Mouse (Mus musculus): Measurements from ENCODE around the gene Olfr768.
"Not testable (repeated sequence)": the region's sequence is repeated elsewhere in the genome, so short reads cannot be mapped to it uniquely, and the experiment has no call there.

Gene Olfr768

DNA sequence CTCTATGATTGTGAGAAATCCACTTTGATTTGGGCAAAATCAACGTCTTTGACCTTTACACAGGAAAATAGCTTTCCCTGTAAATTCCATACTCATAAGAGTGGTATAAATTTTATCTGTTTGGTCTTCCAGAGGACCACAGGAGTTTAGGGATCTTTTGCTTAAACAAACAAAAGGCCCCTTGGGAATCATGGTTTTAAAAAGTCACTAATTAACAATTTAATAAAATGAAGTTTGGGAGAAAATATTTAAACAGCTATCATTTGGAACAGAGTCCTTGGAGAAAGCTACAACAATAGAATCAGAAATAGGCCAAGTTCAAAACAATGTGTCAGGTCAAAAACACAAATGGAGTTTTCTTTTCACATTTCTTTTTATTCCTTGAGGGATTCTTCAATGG lies at the start of gene Olfr768:
Gene Olfr768, minus strand, starts transcription at position 101 of the 400 bp plus-strand sequence.
- no peak for DNase-seq (ENCODE audit: low read depth, low spot score)

DNA sequence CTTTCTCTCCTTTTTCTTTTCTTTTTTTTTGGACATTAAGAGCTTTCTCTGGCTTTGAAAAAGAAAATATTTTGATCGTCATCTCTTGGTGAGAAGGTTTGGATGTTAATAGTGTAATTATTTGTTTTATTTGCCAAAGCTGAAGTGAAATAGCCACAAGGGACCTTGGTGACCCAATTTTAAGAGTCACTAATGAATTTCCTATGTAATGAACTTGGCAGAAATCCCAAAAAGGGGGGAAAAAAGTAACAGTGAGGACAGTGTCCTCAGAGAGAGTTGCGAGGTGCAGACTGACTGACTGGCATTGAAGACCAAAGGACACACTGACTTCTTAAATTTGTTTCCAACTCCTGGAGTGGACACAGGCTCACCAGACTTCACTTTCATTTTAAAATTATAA lies 39.7 kb upstream of the Olfr768 start, which contains the start of gene Olfr770:
Gene Olfr770, minus strand, starts transcription at position 101 of the 400 bp plus-strand sequence.
- no peak for DNase-seq (ENCODE audit: low read depth, low spot score)

DNA sequence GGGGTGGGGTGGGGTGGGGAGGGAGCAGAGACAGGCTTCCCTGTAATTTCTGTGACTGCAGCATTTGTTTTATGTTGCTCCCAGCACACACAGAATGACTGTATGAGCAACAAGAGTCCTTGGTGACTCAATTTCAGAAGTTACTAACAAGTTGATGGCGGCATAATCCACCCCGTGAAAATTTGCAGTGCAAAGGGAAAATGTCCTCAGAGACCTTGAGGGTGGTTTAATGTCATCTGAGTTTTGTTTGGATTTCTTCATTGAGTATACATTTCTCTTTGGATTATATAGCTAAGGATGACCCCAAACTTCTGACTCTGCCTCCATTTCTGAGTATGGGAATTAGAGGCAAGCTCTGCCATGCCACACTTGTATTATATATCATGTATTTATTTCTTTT lies 18.6 kb upstream of the Olfr768 start, which contains the start of gene Olfr769:
Gene Olfr769, minus strand, starts transcription at position 101 of the 400 bp plus-strand sequence.
- no peak for DNase-seq (ENCODE audit: low read depth, low spot score)

DNA sequence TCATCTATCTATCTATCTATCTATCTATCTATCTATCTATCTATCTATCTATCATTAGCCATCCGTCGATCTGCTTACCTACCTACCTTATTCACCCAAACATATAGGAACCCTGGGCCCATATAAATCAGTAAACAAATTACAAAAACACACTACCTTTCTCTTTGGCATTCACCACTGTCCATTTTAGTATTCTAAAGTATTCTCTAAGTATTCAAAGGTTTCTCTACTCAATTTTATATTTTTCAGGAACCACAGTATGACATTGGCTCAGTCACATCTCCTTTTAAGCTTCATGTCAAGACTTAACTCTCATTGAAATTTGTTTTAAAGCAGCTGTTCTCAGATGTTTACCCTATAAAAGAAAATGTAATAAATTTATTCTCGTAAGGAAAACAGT lies 16.0 kb upstream of the Olfr768 start:
- no peak for DNase-seq (ENCODE audit: low read depth, low spot score)

DNA sequence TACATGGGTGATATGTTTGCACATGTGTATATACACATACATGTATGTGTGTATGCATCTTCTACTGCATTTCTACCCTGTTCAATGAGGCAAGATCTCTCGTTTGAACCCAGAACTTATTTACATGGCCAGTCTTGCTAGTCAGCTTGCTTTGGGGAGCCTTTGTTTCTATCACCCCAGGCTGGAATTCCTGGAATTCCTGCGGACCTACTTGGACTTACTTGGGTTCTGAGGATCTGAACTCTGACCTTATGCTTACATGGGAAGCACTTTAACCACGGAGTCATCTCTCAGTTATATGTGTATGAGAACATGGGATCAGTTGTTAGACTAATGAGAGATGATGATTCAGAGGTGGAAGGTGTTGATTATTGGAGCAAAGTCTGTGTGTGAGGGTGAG lies 2.1 kb upstream of the Olfr768 start:
- no peak for DNase-seq (ENCODE audit: low read depth, low spot score)

DNA sequence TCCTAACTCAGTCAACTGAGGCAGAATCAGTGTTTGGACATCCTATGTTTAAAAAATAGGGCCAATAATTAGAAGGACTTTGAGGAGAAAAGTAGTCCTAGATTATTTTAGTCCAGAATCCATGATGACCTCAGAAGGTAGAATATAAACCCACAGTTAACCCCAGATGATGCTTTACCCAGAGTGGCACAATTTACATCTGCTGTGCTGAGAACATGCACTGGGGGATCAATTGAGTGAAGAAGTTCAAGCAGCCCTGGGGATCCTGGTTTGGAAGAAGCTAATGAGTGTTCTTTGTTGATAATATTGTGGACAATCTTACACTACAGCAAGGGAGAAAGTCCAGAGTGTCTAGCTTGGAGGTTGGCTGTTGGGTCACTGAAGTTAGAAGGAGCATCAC lies 16.4 kb downstream of the Olfr768 start, which contains the start of gene Olfr767:
Gene Olfr767, minus strand, starts transcription at position 101 of the 400 bp plus-strand sequence.
- not testable (repeated sequence) for DNase-seq (ENCODE audit: low read depth, low spot score)

DNA sequence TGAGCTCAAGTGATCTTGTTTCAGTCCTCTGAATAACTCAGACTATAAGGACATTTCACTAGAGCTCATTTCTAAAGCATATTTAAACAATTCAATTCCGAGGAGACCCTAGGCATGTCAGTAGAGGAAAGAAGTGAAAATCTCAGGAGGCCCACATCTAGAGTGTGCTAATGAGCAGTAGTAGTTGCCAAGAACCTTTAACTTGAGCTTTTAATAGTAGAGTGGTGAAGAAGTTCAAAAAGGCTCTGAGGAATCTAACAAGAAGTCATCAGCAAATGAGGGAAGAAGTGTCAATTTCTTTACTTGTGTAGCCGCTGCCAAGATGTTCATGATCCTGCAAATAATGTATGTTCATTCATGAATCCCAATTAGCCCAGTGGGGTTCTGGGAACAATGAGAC lies 30.3 kb downstream of the Olfr768 start, which contains the start of gene Olfr766-ps1:
Gene Olfr766-ps1, minus strand, starts transcription at position 101 of the 400 bp plus-strand sequence.
- DNase-seq (ENCODE audit: low read depth, low spot score): no peak

DNA sequence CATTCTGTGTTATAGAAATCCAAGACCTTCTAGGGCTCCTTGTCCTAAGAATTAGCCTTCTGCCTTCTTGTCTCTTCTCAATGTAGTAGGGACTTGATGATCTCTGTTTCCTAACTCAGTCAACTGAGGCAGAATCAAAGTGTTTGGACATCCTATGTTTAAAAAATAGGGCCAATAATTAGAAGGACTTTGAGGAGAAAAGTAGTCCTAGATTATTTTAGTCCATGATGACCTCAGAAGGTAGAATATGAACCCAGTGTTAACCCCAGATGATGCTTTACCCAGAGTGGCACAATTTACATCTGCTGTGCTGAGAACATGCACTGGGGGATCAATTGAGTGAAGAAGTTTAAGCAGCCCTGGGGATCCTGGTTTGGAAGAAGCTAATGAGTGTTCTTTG lies 49.3 kb downstream of the Olfr768 start, which contains the start of gene Olfr765:
Gene Olfr765, minus strand, starts transcription at position 101 of the 400 bp plus-strand sequence.
- not testable (repeated sequence) for DNase-seq (ENCODE audit: low read depth, low spot score)
